Mouse (Mus musculus): ENCODE measurements around the gene Pomt2.
A peak's percentile ranks its signal among the peaks of the same experiment; 100 is the strongest.

Gene Pomt2

GRCm38 (mm10) chr12:87121918-87122589 lies 25.7 kb downstream of the Pomt2 start:
- no peak for DNase-seq

DNA sequence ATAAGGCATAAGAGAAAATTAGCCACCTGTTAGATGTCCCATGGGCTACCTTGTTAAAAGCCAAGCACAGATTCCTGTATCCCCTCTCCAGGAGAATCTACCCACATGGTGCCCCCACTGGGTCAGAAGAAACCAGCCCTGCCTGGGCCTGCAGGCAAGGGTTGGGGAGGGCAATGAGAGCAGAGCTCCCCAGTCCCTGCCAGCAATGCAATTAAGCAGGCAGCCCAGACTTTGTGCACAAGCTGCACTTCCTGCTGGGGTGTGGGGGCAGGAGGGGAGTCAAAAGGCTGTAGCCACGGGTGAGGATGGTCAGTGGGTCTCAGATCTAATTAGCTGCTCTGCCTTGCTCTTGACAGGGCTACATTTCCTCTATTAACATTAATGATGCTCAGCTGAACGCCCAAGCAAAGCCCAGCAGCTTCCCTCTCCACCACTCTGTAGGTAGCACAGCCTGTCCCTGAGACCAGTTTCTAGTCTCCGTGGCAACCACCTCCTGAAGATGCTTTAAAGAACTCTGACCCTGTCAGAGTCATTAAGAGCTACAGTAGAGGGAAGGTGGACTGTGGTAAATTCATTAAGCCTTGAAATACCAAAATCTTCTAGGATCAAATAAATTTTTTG lies 40.3 kb downstream of the Pomt2 start:
- DNase-seq, result no peak

GRCm38 (mm10) chr12:87104796-87105195 lies 43.0 kb downstream of the Pomt2 start:
- DNase-seq, result no peak

- no peak for DNase-seq
Observed at GRCm38 (mm10) chr12:87103471-87103870, 44.3 kb downstream of the Pomt2 start.

- DNase-seq, result no peak
Observed at GRCm38 (mm10) chr12:87102165-87102631, 45.6 kb downstream of the Pomt2 start, which contains the start of gene Ngb. TSS of gene Ngb (minus strand) at chr12:87102539.

DNA sequence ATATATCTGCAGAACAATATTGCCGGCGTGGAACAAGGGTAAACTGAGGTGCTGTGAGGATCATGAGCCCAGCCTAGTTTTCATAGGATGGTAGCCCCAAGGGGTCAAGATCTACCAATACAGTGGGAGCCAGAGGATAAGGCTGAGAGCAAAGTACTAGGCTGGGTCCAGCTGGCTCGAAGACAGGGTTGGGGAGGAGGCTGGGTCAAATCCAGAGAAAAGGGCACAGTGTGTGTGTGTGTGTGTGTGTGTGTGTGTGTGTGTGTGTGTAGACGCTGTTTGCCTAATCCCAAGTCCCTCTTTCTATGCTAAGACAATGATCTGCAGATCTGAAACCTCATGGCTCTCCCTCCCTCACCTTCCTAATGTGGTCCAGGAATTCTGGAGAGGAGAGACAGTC lies 47.4 kb downstream of the Pomt2 start:
- DNase-seq, result no peak

DNA sequence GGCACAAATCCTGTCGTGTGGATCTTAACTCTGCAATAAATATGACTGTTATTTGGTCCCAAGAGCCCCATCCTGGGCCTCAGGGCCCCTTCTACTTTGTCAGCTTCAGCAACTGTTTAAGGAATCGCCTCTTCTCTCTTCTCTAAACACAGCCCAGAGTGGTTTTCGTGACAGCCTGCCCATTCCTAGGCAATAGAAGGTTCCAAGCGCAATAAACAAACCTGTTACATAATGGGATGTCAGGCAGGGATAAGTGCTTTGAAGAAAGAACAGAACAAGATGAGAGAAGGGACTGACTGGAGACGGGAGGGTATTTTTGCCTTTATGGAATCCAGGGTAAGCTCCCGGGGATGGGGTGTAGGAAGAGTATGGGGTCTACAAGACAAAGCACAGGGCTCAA lies 54.1 kb downstream of the Pomt2 start:
- DNase-seq, result no peak

DNA sequence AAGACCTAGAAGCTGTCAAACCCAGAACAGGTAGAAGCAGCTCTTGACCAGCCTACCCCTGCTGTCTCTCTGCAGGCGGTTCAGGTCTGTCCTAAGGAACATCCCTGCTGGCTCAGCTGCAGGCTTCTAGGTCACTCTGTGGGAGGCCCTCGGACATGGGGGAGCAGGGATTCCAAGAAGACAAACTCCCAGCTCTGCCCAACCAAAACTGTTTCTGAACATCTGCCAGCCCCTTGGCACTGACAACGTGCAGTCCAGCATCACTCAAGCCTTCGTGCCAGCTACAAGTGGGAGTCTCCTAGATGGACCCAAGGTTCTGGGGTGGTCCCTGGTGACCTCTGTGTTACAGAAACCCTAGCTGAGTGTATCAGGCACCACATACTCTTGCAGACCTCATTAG lies 54.5 kb downstream of the Pomt2 start:
- DNase-seq, result no peak

- DNase-seq, result no peak
Observed at GRCm38 (mm10) chr12:87091916-87092315, 55.9 kb downstream of the Pomt2 start.

DNA sequence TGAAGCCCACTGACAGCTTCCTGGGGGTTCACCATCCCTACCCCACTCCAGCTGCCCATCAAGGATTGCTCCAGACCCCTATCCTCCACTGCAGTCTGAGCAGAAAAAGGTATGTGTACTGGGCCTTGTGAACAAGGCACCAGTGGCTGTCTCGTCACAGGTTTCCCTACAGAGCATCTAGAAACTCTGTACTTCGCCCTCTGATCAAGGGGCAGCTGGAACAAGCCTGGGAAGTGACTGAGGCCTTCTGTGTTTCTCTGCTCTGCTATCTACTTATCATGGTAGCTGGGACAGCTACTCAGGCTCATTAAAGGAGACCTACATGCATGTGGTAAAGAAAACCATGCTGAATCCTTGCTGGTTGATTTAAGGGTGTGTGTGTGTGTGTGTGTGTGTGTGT lies 58.1 kb downstream of the Pomt2 start:
- no peak for DNase-seq

DNA sequence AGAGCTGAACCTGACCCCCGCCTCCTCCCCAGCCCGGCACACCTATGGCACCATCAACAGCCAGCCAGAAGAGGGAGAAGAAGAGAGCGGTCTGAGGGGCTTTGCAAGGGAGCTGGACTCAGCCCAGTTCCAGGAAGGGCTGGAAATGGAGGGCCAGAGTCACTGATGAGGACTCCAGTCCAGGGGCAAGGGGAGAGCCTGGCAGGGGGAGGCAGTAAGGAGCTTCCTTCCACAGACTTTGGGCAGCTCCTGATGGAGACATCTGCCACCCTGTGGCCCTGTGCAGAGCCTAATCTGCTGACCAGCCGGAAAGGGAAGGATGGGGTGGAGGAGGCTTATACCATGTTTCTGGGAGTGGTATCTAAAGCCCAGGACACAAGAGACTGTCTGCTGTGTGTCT lies 58.5 kb downstream of the Pomt2 start:
- no peak for DNase-seq

DNA sequence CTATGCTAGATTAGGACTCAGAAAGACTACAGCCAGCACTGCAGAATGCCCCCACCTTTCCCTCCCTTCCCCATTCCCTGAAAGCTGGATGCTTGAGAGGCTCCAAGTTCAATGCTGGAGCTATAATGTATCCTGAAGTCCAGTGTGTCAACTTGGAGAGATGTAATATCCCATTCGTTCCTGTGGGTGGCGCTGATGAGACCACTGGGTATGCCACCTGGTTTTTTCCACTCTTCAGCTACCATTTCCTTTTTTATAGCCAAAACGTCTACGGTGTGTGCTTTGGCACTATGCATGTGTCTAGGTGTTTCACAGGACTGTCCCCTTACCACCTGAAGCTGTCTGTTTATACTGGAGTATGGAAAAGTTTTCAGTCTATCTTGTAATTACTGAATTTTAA lies 59.4 kb downstream of the Pomt2 start:
- DNase-seq, result no peak

GRCm38 (mm10) chr12:87087236-87087635 lies 60.5 kb downstream of the Pomt2 start:
- no peak for DNase-seq

GRCm38 (mm10) chr12:87082797-87083196 lies 65.0 kb downstream of the Pomt2 start:
- no peak for DNase-seq

DNA sequence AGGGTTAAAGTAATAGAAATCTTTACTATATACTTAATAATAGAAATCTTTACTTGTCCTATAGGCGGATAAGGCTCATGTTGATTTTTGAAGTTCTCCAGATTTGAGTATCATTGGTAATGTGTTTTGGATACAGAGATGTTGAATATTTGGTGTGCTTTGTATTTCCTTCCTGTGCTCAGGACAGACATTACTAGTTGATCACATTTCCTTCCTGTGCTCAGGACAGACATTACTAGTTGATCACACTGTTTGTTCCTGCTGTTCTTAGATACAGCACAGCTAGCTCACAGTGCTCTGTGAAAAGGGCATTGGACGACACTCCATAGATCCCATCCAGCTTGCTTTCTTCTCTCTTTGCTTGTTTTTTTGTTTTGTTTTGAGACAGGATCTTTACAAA lies 71.2 kb downstream of the Pomt2 start:
- DNase-seq, result no peak

DNA sequence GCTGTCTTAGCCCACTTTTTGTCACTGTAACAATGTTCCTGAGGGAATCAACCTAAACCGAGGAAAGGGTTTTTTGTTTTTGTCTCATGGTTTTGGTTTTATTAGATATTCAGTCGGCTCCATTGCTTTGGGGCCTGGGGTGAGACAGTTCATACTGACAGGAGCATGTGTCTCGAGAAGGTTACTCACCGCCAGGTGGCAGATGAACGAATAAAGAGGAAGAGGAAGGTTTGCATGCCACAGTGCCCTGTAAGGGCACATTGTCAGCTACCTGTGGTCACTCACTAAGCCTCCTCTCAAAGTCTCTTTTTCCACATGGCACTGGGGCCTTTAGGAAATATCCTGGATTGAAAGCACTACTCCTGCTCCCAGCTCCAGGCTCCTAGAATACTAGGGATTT lies 77.2 kb downstream of the Pomt2 start:
- no peak for DNase-seq

DNA sequence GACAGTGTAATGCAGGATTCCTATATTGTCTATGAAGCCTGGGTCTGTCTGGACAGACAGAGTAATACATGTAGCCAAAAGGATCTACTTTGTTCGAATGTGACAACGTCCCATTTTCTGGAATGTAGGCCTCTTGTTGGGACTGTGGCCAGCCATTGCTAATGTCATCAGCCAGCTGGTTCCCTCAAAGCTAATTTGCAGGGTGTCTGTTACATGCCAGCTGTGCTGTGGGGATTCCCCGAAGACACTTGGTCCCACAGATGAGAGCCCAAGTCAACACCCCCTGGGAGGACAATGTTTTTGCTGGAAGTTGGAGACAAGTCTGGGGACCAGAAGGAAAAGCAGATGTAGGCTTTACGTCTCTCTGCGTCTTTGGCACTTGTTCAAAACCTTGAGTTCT lies 81.3 kb downstream of the Pomt2 start:
- no peak for DNase-seq

GRCm38 (mm10) chr12:87065446-87065845 lies 82.3 kb downstream of the Pomt2 start:
- DNase-seq, result peak; percentile 36

DNA sequence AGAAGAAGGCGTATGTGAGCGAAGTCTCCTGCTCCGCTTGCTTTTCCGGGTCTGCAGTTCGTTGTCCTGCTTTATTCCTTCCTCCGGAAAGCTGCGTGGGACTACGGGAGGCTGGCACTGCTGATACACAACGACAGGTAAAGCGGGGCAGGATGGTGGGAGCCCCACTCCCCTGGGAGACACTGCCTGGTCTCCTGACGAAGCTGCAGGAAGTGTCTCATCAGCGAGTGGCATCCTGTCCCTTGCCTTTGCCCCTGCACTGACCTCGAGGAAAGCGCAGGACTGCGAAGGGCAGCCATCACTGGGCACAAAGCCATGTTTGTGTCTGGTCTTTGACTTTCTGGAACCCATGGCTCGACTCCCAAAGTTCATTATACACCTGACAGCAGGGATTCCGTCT lies 90.7 kb downstream of the Pomt2 start:
- no peak for DNase-seq
